Mouse (Mus musculus): Measurements from ENCODE around the gene Socs1. TPM values are rescaled to one million over a fixed set of nuclear protein-coding genes. Genes with fewer than 3 reads are reported as not detected.

The Socs1 gene
- polyA plus RNA-seq, 1 experiment from 2014 or later, result 5.4 TPM

DNA sequence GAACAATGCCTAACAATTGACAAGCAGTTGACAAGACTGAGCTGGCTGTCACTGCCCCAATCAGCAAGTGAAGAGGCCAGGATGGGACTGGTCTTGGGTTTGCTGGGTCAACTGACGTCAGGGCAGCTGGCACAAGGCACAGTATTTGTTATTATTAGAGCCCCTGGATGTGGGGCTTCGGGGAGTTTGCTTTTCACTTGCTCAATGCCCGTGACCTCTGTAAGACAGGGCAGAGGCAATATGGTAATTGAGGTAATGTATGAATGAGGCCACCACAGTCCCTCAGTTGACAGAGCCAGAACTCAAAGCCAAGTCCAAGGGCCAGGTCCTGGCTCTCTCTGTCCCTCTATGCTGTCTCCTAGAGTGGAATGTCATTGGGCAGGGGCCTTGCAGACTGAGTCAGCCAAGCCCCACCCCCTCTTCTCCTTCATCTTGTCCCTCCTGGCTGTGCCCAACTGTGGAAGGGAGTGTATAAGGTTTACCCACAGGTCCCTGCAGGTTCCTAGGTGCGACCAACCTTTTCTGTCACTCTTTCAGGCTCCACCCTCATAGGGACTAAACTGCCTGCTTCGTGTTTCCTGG, 7.7 kb downstream of the Socs1 start:
- 67% methylated on average over 5 of the region's 5 CpGs for WGBS

GRCm38 (mm10) chr16:10776322-10776721, 9.0 kb downstream of the Socs1 start:
- Histone ChIP-seq H3K27me3 (ENCODE audit: control insufficient read depth, insufficient read depth, low read length) (no peaks in the 10 kb centered on the region), H3K27ac (replicated peaks; ENCODE audit: low read depth, low read length) (no peak overlapping the region), H3K4me3 (ENCODE audit: low read depth, low read length) (no peak overlapping the region), H3K4me2 (ENCODE audit: low read depth, low read length) (no peak overlapping the region), H3K9me3 (replicated peaks; ENCODE audit: control insufficient read depth, low read length) (no peaks in the 10 kb centered on the region), H3K36me3 (replicated peaks; ENCODE audit: control insufficient read depth, insufficient read depth, low read depth, low read length) (no peaks in the 10 kb centered on the region), H3K4me1 (ENCODE audit: control insufficient read depth, insufficient read depth, low read length) (no peaks in the 10 kb centered on the region), H3K9ac (replicated peaks; ENCODE audit: low read length) (no peak overlapping the region)
- DNase-seq (ENCODE audit: low spot score), result no peak
- ATAC-seq (replicated peaks; ENCODE audit: insufficient number of reproducible peaks, low FRiP score, low TSS enrichment, low read depth), result no peak
- 51% methylated on average over 7 of the region's 7 CpGs for WGBS

More for the DNA sequence above, 7.7 kb downstream of the Socs1 start:
- ATAC-seq (replicated peaks; ENCODE audit: insufficient number of reproducible peaks, low FRiP score, low TSS enrichment, low read depth), result no peak
- H3K9ac ChIP-seq (replicated peaks; ENCODE audit: low read length), result no peak overlapping the region
- H3K9me3 ChIP-seq (replicated peaks; ENCODE audit: control insufficient read depth, low read length), result no peaks in the 10 kb centered on the region
- H3K4me1 ChIP-seq (ENCODE audit: control insufficient read depth, insufficient read depth, low read length), result peaks cover 4% of the 10 kb centered on the region; the same call in 1 of the 2 replicates
- no peak for DNase-seq (ENCODE audit: low spot score)
- H3K36me3 ChIP-seq (replicated peaks; ENCODE audit: control insufficient read depth, insufficient read depth, low read depth, low read length), result no peaks in the 10 kb centered on the region
- no peak overlapping the region for H3K27ac ChIP-seq (replicated peaks; ENCODE audit: low read depth, low read length)
- no peak overlapping the region for H3K4me2 ChIP-seq (ENCODE audit: low read depth, low read length)
- no peaks in the 10 kb centered on the region for H3K27me3 ChIP-seq (ENCODE audit: control insufficient read depth, insufficient read depth, low read length)
- H3K4me3 ChIP-seq (ENCODE audit: low read depth, low read length), result no peak overlapping the region

GRCm38 (mm10) chr16:10774726-10775125, 10.6 kb downstream of the Socs1 start:
- Histone ChIP-seq H3K4me2 (ENCODE audit: low read depth, low read length) (no peak overlapping the region), H3K9ac (replicated peaks; ENCODE audit: low read length) (no peak overlapping the region), H3K4me1 (ENCODE audit: control insufficient read depth, insufficient read depth, low read length) (no peaks in the 10 kb centered on the region), H3K4me3 (ENCODE audit: low read depth, low read length) (no peak overlapping the region), H3K27me3 (ENCODE audit: control insufficient read depth, insufficient read depth, low read length) (no peaks in the 10 kb centered on the region), H3K36me3 (replicated peaks; ENCODE audit: control insufficient read depth, insufficient read depth, low read depth, low read length) (no peaks in the 10 kb centered on the region), H3K9me3 (replicated peaks; ENCODE audit: control insufficient read depth, low read length) (no peaks in the 10 kb centered on the region), H3K27ac (replicated peaks; ENCODE audit: low read depth, low read length) (no peak overlapping the region)
- DNase-seq (ENCODE audit: low spot score) (no peak), ATAC-seq (replicated peaks; ENCODE audit: insufficient number of reproducible peaks, low FRiP score, low TSS enrichment, low read depth) (no peak)
- 77% methylated on average over 4 of the region's 4 CpGs for WGBS

DNA sequence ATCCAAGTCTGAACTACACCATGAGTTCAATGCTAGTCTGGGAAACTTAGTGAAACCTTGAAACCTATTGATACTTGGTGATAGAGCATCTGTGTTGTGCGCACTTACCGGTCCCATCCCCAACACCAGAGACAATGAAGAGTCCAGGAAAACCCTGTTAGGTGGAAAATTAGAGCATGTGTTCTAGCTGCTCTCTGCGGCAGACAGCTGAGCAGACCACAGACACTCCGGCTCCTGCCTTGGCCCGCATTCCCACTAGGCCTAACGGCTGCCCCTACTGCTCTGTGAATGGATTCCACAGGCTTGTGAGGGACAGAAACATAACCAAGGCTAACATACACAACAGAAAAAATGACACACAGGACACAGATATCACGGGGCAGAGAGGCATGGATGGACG, 11.8 kb downstream of the Socs1 start:
- ATAC-seq (replicated peaks; ENCODE audit: insufficient number of reproducible peaks, low FRiP score, low TSS enrichment, low read depth) (no peak), DNase-seq (ENCODE audit: low spot score) (no peak)
- Histone ChIP-seq H3K4me2 (ENCODE audit: low read depth, low read length) (no peak overlapping the region), H3K9me3 (replicated peaks; ENCODE audit: control insufficient read depth, low read length) (no peaks in the 10 kb centered on the region), H3K36me3 (replicated peaks; ENCODE audit: control insufficient read depth, insufficient read depth, low read depth, low read length) (no peaks in the 10 kb centered on the region), H3K4me3 (ENCODE audit: low read depth, low read length) (no peak overlapping the region), H3K9ac (replicated peaks; ENCODE audit: low read length) (no peak overlapping the region; the same call in 1 of the 2 replicates), H3K27ac (replicated peaks; ENCODE audit: low read depth, low read length) (no peak overlapping the region), H3K27me3 (ENCODE audit: control insufficient read depth, insufficient read depth, low read length) (no peaks in the 10 kb centered on the region), H3K4me1 (ENCODE audit: control insufficient read depth, insufficient read depth, low read length) (no peaks in the 10 kb centered on the region)
- 86% methylated on average over 8 of the region's 8 CpGs for WGBS

DNA sequence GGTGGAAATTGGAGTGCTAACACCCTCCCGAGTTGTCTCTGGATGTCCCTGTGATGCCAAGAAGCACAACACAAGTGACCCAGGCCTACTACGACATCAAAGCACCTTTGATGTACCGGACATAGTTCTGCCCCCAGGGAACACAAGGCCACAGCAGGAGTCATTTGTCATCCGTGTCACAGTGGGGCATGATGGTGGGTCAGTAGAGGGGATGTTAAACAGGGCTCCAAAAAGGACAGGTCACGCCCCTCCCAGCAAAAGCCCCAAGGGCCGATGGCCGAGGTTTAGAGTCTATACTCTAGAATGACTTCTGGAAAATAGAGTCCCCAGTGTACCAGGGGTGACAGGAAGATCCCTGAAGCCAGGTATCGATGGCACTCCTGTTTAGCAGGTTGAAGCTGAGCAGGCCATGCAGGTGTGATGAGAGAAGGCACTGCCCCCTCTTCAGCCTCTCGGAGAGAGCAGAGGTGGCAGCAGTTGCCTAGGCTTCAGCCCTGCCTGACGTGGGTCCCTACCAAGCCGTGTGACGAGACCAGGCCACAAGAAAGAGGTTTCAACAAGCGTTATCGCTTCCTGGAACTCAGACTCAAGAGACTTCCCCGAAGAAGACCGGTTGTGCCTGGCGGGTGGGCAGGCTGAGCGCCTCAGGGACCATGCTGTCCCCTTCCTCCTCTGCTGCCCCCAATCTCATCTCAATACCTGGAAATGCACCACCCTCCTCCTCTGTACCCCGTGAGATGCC, 13.4 kb downstream of the Socs1 start:
- Histone ChIP-seq H3K27ac (replicated peaks; ENCODE audit: low read depth, low read length) (no peak overlapping the region), H3K27me3 (ENCODE audit: control insufficient read depth, insufficient read depth, low read length) (no peaks in the 10 kb centered on the region), H3K36me3 (replicated peaks; ENCODE audit: control insufficient read depth, insufficient read depth, low read depth, low read length) (no peaks in the 10 kb centered on the region), H3K4me1 (ENCODE audit: control insufficient read depth, insufficient read depth, low read length) (no peaks in the 10 kb centered on the region), H3K9me3 (replicated peaks; ENCODE audit: control insufficient read depth, low read length) (no peaks in the 10 kb centered on the region), H3K4me3 (ENCODE audit: low read depth, low read length) (no peak overlapping the region), H3K4me2 (ENCODE audit: low read depth, low read length) (no peak overlapping the region), H3K9ac (replicated peaks; ENCODE audit: low read length) (no peak overlapping the region; the same call in 1 of the 2 replicates)
- WGBS, result 53% methylated on average over 19 of the region's 19 CpGs
- no peak for ATAC-seq (replicated peaks; ENCODE audit: insufficient number of reproducible peaks, low FRiP score, low TSS enrichment, low read depth)
- no peak for DNase-seq (ENCODE audit: low spot score)

GRCm38 (mm10) chr16:10770531-10771325, 14.6 kb downstream of the Socs1 start:
- WGBS, result 41% methylated on average over 4 of the region's 4 CpGs

DNA sequence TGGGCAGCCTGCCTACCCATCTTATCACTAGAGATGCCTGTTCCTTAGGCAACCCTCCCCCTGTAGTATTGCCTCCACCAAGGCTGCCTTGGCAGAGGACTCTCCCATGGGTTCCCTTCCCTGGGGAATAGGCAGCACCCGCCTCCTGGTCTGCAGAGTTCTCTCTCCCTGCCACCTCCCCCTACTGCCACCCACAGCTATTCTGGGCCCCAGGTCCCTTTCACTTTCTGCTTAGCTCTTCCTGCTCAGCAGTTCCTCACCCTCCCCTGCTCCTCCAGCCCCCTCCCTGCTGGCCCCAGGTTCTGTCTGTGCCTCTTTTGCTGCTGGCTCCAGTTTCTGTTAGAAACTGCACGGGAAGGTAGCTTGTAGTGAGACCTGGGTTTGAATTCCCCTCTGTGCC, 15.7 kb downstream of the Socs1 start:
- ATAC-seq (replicated peaks; ENCODE audit: insufficient number of reproducible peaks, low FRiP score, low TSS enrichment, low read depth) (no peak), DNase-seq (ENCODE audit: low spot score) (no peak)
- no peak overlapping the region for H3K9ac ChIP-seq (replicated peaks; ENCODE audit: low read length)
- H3K36me3 ChIP-seq (replicated peaks; ENCODE audit: control insufficient read depth, insufficient read depth, low read depth, low read length), result no peaks in the 10 kb centered on the region
- H3K27me3 ChIP-seq (ENCODE audit: control insufficient read depth, insufficient read depth, low read length), result no peaks in the 10 kb centered on the region
- WGBS, result 27% methylated on average over 2 of the region's 2 CpGs
- no peak overlapping the region for H3K27ac ChIP-seq (replicated peaks; ENCODE audit: low read depth, low read length)
- no peak overlapping the region for H3K4me3 ChIP-seq (ENCODE audit: low read depth, low read length)
- no peak overlapping the region for H3K4me2 ChIP-seq (ENCODE audit: low read depth, low read length)
- no peaks in the 10 kb centered on the region for H3K9me3 ChIP-seq (replicated peaks; ENCODE audit: control insufficient read depth, low read length)
- no peaks in the 10 kb centered on the region for H3K4me1 ChIP-seq (ENCODE audit: control insufficient read depth, insufficient read depth, low read length)

More at GRCm38 (mm10) chr16:10770531-10771325, 14.6 kb downstream of the Socs1 start:
- H3K27ac ChIP-seq (replicated peaks; ENCODE audit: low read depth, low read length), result no peak overlapping the region
- H3K4me1 ChIP-seq (ENCODE audit: control insufficient read depth, insufficient read depth, low read length), result no peaks in the 10 kb centered on the region
- ATAC-seq (replicated peaks; ENCODE audit: insufficient number of reproducible peaks, low FRiP score, low TSS enrichment, low read depth) (no peak), DNase-seq (ENCODE audit: low spot score) (peak; percentile 30)
- H3K27me3 ChIP-seq (ENCODE audit: control insufficient read depth, insufficient read depth, low read length), result no peaks in the 10 kb centered on the region
- H3K9me3 ChIP-seq (replicated peaks; ENCODE audit: control insufficient read depth, low read length), result no peaks in the 10 kb centered on the region
- no peak overlapping the region for H3K4me3 ChIP-seq (ENCODE audit: low read depth, low read length)
- no peak overlapping the region for H3K4me2 ChIP-seq (ENCODE audit: low read depth, low read length)
- H3K36me3 ChIP-seq (replicated peaks; ENCODE audit: control insufficient read depth, insufficient read depth, low read depth, low read length), result no peaks in the 10 kb centered on the region
- H3K9ac ChIP-seq (replicated peaks; ENCODE audit: low read length), result no peak overlapping the region

- Histone ChIP-seq H3K4me1 (ENCODE audit: control insufficient read depth, insufficient read depth, low read length) (no peaks in the 10 kb centered on the region), H3K9me3 (replicated peaks; ENCODE audit: control insufficient read depth, low read length) (no peaks in the 10 kb centered on the region), H3K27ac (replicated peaks; ENCODE audit: low read depth, low read length) (no peak overlapping the region), H3K36me3 (replicated peaks; ENCODE audit: control insufficient read depth, insufficient read depth, low read depth, low read length) (no peaks in the 10 kb centered on the region), H3K9ac (replicated peaks; ENCODE audit: low read length) (no peak overlapping the region), H3K27me3 (ENCODE audit: control insufficient read depth, insufficient read depth, low read length) (no peaks in the 10 kb centered on the region), H3K4me2 (ENCODE audit: low read depth, low read length) (no peak overlapping the region), H3K4me3 (ENCODE audit: low read depth, low read length) (no peak overlapping the region)
- DNase-seq (ENCODE audit: low spot score), result no peak
- 60% methylated on average over 9 of the region's 9 CpGs for WGBS
- no peak for ATAC-seq (replicated peaks; ENCODE audit: insufficient number of reproducible peaks, low FRiP score, low TSS enrichment, low read depth)
Measured at GRCm38 (mm10) chr16:10768821-10769220, 16.5 kb downstream of the Socs1 start.
